Mouse (Mus musculus) erythroblast, embryonic 14.5 days (primary cell): ENCODE measurements around the gene Pigg. TPM values are rescaled to one million over a fixed set of nuclear protein-coding genes. Genes with fewer than 3 reads are reported as not detected.
"Not testable (repeated sequence)": the region's sequence is repeated elsewhere in the genome, so short reads cannot be mapped to it uniquely, and the experiment has no call there.

Source experiments
- H3K27me3 ChIP-seq: 2 replicates; pipeline ENCODE4 v1.6.1; 2012; ENCODE audit warnings: inconsistent platforms; ENCODE audit not compliant: control insufficient read depth
- H3K36me3 ChIP-seq: 2 replicates; pipeline ENCODE4 v1.6.1; 2012; ENCODE audit warnings: mild to moderate bottlenecking, inconsistent platforms; ENCODE audit not compliant: control insufficient read depth
- H3K4me1 ChIP-seq: 2 replicates; pipeline ENCODE4 v1.6.1; 2012; ENCODE audit warnings: inconsistent platforms; ENCODE audit not compliant: control insufficient read depth
- H3K4me3 ChIP-seq: replicated peaks from 2 replicates; pipeline ENCODE3; 2012; ENCODE audit warnings: moderate library complexity, mild to moderate bottlenecking, inconsistent platforms
- H3K9me3 ChIP-seq: 2 replicates; pipeline ENCODE4 v1.6.1; 2012; ENCODE audit warnings: low read length, inconsistent platforms, mixed read lengths; ENCODE audit not compliant: control insufficient read depth
- GATA1 ChIP-seq: IDR thresholded peaks from 2 replicates; pipeline ENCODE4 v1.6.1; 2012; ENCODE audit warnings: low read length, inconsistent platforms, mixed read lengths
- TAL1 ChIP-seq: IDR thresholded peaks from 3 replicates; pipeline ENCODE4 v1.6.1; 2012; ENCODE audit warnings: low read length, inconsistent platforms, mixed read lengths
- polyA plus RNA-seq: library from polyadenylated mRNA; stranded (reverse); fragments of >175 nt; gene quantifications from 2 replicates; pipeline ENCODE4 v1.2.3, GENCODE M21; 2012

Gene Pigg
- 0.09 and 0.10 TPM in 2 replicates for polyA plus RNA-seq

DNA sequence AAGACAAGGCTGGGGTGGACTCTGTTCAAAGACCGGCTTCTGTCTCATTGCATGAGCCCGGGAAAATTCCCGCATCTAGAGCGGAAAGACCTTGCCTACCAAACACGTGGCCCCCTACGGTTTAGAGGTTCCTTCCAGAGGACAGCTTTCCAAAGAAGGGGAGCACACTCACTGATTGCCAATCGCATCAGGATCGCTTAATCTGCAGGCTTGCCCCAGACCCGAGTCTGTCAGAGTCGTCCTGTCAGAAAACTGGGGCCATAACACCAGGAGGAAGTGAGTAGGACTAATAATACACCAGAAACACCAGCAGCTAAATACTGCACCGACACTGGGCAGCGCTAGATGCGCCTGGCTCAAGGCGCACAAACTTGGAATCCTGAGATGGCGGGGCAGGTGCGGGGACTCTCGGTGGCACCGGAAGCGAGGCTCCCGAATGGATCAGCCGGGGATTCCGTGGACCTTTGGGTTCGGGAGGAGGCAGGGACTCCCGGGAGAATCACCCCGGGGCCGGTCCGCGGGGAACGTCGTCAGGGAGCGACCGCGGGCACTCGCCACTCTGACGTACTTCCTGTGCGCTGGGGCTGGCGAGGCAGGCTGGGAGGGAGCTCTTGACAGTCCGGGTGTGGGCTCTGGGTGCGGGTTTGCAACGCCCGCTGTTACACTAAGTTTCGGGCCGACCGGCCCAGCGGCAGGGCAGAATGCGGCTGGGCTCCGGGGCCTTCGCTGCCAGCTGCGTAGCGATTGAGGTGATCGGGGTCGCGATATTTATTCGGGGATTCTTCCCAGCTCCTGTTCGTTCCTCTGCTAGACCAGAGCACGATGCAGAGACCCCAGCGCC is at the start of gene Pigg:
Pigg (plus strand) TSS at position 386 of the 841 bp plus-strand sequence.
- Histone ChIP-seq H3K4me3 (peak within 1 kb of the TSS; percentile 73), H3K4me1 (peaks cover 24% of the 10 kb centered on the region), H3K36me3 (peaks cover 5% of the 10 kb centered on the region), H3K9me3 (no peaks in the 10 kb centered on the region), H3K27me3 (no peaks in the 10 kb centered on the region)
- TF ChIP-seq GATA1: no peak
- no peak for TF ChIP-seq TAL1

- Histone ChIP-seq H3K4me1 (peaks cover 61% of the 10 kb centered on the region), H3K4me3 (peak overlapping the region; percentile 50), H3K36me3 (no peaks in the 10 kb centered on the region), H3K9me3 (no peaks in the 10 kb centered on the region), H3K27me3 (peaks cover 3% of the 10 kb centered on the region; the same call in 1 of the 2 replicates)
- TF ChIP-seq TAL1 (peak; percentile 61; the same call in 2 of the 3 replicates), GATA1 (no peak)
Measured at GRCm38 (mm10) chr5:108262722-108263121, 49.7 kb upstream of the Pigg start.

- H3K4me3 ChIP-seq, H3K9me3 ChIP-seq, H3K36me3 ChIP-seq, H3K27me3 ChIP-seq: not testable (repeated sequence)
- TF ChIP-seq TAL1: peak; percentile 51; the same call in 2 of the 3 replicates
- H3K4me1 ChIP-seq: peaks cover 70% of the 10 kb centered on the region
Measured at GRCm38 (mm10) chr5:108263785-108264184, 48.6 kb upstream of the Pigg start.

GRCm38 (mm10) chr5:108266990-108267389 is 45.4 kb upstream of the Pigg start:
- peaks cover 6% of the 10 kb centered on the region for H3K36me3 ChIP-seq
- no peaks in the 10 kb centered on the region for H3K27me3 ChIP-seq
- TF ChIP-seq TAL1 (no peak), GATA1 (no peak)
- peaks cover 79% of the 10 kb centered on the region for H3K4me1 ChIP-seq
- H3K4me3 ChIP-seq: no peak overlapping the region
- H3K9me3 ChIP-seq: no peaks in the 10 kb centered on the region

- H3K4me3 ChIP-seq: peak within 1 kb of the TSS; percentile 79
Measured at GRCm38 (mm10) chr5:108268127-108269062, 44.0 kb upstream of the Pigg start, which contains the start of gene Dr1. TSS of gene Dr1 (plus strand) at chr5:108268897.

GRCm38 (mm10) chr5:108269063-108269810 is 43.2 kb upstream of the Pigg start:
- Histone ChIP-seq H3K4me1 (peaks cover 72% of the 10 kb centered on the region), H3K36me3 (peaks cover 26% of the 10 kb centered on the region)

More at GRCm38 (mm10) chr5:108268127-108269062, 44.0 kb upstream of the Pigg start, which contains the start of gene Dr1:
- Histone ChIP-seq H3K27me3 (no peaks in the 10 kb centered on the region), H3K4me1 (peaks cover 77% of the 10 kb centered on the region), H3K36me3 (peaks cover 19% of the 10 kb centered on the region), H3K9me3 (no peaks in the 10 kb centered on the region)
- no peak for TF ChIP-seq TAL1
- TF ChIP-seq GATA1: no peak

GRCm38 (mm10) chr5:108269811-108270151 is 42.6 kb upstream of the Pigg start:
- H3K27me3 ChIP-seq: no peaks in the 10 kb centered on the region
- H3K9me3 ChIP-seq: no peaks in the 10 kb centered on the region
- peaks cover 30% of the 10 kb centered on the region for H3K36me3 ChIP-seq
- peak overlapping the region; percentile 79 for H3K4me3 ChIP-seq
- TF ChIP-seq GATA1: no peak
- TF ChIP-seq TAL1: no peak
- H3K4me1 ChIP-seq: peaks cover 67% of the 10 kb centered on the region

More at GRCm38 (mm10) chr5:108269063-108269810, 43.2 kb upstream of the Pigg start:
- H3K9me3 ChIP-seq: no peaks in the 10 kb centered on the region
- no peaks in the 10 kb centered on the region for H3K27me3 ChIP-seq
- TF ChIP-seq GATA1: no peak
- TF ChIP-seq TAL1: no peak
- peak overlapping the region; percentile 79 for H3K4me3 ChIP-seq

GRCm38 (mm10) chr5:108270415-108270814 is 42.0 kb upstream of the Pigg start:
- Histone ChIP-seq H3K27me3 (no peaks in the 10 kb centered on the region), H3K36me3 (peaks cover 36% of the 10 kb centered on the region), H3K9me3 (no peaks in the 10 kb centered on the region), H3K4me1 (peaks cover 61% of the 10 kb centered on the region), H3K4me3 (peak overlapping the region; percentile 79)
- no peak for TF ChIP-seq TAL1
- no peak for TF ChIP-seq GATA1

DNA sequence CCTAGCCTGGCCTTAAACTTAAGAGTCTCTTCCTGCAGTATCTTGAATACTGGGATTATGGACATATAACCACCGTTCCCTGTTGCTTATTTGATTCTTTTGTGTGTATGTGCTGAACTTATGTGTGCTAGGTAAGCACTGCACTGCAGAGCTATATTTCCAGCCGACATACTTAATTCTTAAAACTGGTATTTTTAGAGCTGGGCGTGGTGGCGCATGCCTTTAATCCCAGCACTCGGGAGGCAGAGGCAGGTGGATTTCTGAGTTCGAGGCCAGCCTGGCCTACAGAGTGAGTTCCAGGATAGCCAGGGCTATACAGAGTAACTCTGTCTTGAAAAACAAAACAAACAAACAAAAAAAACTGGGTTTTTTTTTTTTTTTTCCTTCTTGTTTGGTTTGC is 41.1 kb upstream of the Pigg start:
- not testable (repeated sequence) for H3K9me3 ChIP-seq, H3K27me3 ChIP-seq
- Histone ChIP-seq H3K4me1 (peaks cover 52% of the 10 kb centered on the region), H3K4me3 (peak overlapping the region; percentile 79), H3K36me3 (peaks cover 45% of the 10 kb centered on the region)
